Mouse (Mus musculus) liver, postnatal 0 days (tissue): Measurements from ENCODE around the gene Ess2.

Experiments used
- CTCF ChIP-seq: sonication (generic); IDR thresholded peaks from 2 replicates; pipeline ENCODE4 v1.5.1; 2016; ENCODE audit warnings: antibody characterized with exemption, low read depth
- EP300 ChIP-seq: IDR thresholded peaks from 2 replicates; pipeline ENCODE4 v1.6.1; 2016; ENCODE audit warnings: antibody characterized with exemption, low read depth, mild to moderate bottlenecking

- TF ChIP-seq EP300 (no peak), CTCF (no peak)
These were observed 15.1 kb downstream of the Ess2 start for GRCm38 (mm10) chr16:17896091-17896490.
